Mouse (Mus musculus) thymus, postnatal 4 days (tissue): ENCODE data around the gene Mthfd1l.

Source experiments
- DNase-seq: peaks from one replicate; pipeline ENCODE4 v3.0.0; 2021

Gene Mthfd1l

DNA sequence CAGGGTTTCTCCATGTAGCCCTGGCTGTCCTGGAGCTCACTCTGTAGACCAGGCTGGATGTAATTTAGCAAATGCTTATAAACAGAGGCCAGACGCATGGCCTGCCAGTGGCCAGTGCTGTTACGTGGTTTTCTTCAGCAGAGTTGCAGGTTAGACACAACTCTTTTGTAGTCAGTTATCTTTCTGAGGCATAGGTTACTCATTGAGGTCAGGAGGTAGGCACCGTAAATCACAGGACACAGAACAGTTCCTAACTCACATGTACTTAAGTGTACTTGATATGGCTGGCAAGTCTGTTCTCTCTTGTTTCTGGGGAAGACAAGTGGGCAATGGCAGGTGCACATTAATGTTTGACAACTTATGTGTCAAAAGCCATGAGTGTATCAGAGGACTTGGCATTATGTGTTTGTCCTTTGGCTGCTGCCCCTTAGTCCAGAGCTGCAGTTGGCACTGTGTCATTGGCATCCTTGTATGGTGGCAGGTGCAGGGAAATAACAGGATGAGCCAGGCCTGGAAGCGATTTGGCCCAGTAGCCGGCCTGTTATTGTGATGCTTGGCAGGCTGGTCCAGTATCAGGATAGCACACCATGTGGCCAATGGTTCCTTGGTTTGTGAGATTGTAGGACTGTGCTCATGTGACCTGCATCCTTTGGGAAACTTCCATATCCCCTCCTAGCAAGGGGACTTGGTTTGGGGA lies 6.0 kb downstream of the Mthfd1l start:
- no peak for DNase-seq

GRCm38 (mm10) chr10:3980231-3980630 lies 7.3 kb downstream of the Mthfd1l start:
- DNase-seq: no peak

- no peak for DNase-seq
These were observed 17.5 kb downstream of the Mthfd1l start for GRCm38 (mm10) chr10:3990295-3990883.

DNA sequence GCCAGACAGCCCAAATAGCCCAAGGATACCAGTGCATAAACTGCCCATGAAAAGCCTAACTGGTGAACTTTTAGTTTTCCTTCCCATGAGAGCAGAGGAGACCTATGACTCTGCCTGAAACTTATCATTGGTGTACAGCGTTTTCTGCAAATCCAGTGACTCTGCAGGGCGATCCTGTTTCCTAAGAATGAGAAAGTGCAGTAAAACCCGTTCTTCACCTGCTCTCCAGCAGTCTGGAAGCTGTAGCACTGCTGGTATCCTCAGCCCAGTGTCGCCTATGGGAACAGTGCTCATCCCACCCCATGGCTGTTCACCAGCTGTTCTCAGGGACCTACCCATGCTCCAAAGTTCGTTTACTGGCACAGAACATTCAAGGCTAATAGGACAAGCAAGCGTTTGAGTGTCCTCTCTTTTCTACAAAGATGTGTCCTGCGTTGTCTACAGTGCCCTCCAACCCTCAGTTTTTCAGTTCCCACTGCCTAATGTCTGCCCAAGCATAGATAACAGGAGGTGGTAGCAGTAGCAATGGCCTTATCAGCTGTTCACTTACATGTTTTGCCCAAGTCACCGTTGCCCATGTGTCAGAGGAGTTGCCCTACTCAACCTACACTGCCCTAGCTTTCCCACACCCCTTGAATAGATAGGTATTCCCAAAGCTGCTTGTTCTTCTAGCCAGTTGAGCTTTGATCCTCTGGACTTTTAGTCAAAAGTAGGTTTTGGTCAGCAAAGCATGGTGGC lies 20.6 kb downstream of the Mthfd1l start:
- no peak for DNase-seq

DNA sequence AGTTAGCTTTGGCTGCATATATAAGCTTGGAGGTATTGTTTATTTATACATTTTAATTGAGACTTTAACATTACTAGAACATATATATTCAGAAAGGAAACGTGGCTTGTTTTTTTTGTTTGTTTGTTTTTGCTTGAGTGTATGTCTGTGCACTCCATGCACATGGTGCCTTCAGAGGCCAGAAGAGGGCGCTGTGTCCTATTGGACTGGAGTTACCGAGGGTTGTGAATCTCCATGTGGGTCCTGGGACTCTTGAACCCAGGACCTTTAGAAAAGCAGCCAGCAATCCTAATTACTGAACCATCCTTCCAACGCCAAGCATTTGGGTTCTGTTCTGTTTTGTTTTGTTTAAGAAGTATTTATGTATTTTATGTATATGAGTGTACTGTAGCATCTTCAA lies 22.4 kb downstream of the Mthfd1l start:
- peak; percentile 60 for DNase-seq

- DNase-seq: peak; percentile 80
These were observed 23.4 kb downstream of the Mthfd1l start for GRCm38 (mm10) chr10:3996170-3996876.

- no peak for DNase-seq
These were observed 25.0 kb downstream of the Mthfd1l start for GRCm38 (mm10) chr10:3997851-3998426.

DNA sequence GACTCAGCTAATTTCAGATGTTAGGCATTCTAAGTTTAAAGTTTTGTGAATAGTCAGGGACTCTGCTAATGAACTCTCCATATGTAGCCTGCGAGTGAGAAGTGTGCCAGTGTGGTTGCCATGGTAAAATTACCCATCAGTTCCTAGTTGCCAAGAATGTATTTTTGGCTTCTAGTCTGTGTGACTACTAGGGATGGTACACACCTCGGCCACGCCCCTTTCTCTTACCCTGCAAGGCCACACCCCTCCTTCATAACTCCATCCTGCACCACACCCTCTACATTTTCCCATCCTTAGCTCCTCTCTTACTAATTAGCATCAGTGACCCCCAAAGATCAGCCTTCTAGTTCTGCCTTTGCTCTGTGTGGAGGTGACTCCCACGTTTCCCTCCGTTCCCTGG lies 29.8 kb downstream of the Mthfd1l start:
- no peak for DNase-seq

DNA sequence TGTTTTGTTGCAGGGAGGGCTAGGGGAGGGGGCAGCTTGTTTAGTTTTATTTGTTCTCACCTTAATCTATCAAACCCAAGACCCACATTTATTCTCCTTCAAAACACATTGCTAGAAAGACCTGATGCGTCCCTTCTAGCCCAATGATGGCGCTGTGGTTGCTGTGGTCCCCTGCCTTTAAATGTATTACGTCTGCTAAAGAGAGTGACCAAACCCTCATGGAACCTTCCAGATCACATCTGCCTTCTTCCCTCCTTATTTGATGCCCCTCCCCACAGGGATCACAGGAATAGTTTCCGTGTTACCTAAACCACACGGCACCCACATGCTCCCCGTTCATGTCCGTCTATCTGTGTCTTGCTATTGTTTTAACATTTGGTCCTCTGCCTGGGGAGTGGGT lies 32.3 kb downstream of the Mthfd1l start:
- no peak for DNase-seq

GRCm38 (mm10) chr10:4006296-4007015 lies 33.5 kb downstream of the Mthfd1l start:
- DNase-seq: no peak

DNA sequence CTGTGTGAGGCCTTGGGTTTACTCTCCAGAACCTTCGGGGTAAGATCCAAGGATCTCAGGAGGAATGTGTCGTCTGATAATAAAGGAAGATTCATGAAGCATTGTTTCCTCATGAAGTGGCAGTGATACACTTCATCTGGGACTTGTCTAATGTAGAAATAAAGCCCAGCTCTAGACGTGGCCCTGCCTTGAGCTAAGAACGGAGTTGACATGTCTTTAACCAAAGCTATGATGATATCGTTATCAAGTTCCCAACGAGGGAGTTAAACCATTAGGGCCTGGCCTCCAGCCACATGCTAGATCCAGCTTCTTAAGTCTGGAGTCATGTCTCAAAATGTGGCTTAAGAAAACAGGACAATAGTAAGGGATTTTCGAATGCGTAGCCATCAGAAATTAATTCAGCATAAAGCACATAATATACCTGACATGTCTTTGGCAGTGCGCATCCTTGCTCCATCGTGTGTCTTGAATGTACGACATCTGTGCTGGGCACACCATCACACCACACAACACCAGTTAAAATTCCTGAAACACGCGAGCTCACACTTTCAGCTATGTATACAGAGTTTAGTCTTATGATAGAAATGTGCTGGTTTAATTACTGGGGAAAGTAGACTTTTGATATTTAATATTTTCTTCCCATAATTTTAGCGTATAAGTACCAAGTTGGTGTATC lies 49.8 kb downstream of the Mthfd1l start:
- no peak for DNase-seq

DNA sequence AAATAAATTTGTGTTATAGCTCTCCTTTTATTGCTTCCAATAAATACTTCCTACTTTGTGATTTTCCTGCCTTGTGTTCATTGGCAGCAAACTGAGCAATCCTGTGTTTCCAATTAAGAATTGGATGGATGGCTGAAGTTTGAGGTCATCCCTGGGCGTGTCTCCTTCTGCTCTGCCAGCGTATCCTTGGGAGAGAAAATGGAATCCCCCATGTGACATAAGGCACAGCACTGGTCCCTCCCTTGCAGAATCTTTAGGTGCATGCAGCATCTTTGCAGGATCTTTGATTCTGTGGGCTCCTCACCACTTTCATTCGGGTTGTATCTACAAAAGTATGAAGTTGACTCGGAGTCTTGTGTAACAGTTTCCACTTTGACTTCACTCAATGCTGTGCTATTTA lies 53.7 kb downstream of the Mthfd1l start:
- no peak for DNase-seq

GRCm38 (mm10) chr10:4027466-4027865 lies 54.5 kb downstream of the Mthfd1l start:
- no peak for DNase-seq

DNA sequence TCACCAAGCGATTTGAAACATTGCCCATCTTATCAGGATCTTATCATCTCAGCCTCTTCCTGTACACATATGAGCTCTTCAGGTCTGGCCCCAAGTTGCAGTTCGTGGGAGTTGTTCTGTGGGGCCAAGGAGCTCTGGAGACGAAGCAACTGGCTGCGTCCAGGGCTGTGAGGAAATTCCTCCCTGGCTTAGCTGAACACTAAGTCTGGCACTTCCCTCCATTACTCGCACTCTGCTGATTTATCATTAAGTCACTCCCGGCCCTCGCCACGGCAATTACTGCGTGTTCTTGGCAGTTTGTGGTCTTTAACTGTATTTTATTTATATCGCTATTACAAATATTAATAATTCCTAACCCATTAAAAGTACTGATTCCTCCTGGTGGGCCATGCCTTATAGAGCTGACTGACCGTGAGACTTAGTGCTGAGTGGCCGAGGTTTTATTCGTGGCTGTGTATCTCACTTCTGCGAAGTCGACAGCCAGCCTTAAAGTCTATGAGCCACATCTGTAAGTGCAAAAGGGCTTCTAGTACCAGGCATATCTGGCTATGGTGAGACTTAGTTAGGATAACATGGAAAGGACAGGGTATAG lies 56.0 kb downstream of the Mthfd1l start:
- no peak for DNase-seq

DNA sequence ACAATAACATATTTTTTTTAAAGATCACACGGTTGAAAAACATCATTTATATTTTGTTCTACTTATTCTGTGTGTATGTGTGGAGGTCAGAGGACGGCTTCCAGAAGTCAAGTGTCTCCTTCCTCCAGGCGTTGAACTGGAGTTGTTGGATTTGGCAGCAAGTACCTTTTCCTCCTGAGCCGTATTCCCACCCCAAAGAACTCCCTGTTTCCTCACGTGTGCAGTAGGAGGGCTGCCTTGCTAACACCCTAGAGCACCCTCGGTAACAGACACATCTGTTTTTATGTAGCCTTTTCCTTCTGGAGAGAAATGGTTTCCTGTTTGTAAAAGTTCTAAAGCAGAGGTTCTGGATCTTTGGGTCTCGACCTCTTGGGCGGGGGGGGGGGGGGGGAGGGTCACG lies 60.8 kb downstream of the Mthfd1l start:
- DNase-seq: no peak

GRCm38 (mm10) chr10:4036476-4036875 lies 63.6 kb downstream of the Mthfd1l start:
- no peak for DNase-seq

DNA sequence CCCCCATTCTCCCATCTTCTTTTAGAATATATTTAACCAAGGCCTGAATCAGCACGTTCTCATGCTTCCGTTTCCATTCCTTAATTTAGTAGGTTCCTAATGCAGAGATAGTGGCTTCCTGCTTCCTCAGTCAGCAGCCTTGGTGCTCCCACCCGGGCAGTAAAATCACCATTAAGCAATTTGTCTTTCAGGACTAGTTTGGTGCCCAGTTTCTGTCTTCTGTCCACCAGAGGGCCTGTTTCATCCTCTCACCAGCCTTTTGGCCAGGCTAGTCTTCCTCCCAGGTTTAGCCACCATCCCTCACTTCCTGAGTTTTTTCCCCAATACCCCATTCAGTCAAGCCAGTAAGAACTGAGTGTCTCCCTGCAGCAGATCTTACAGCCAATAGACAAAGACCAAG lies 64.1 kb downstream of the Mthfd1l start:
- no peak for DNase-seq

- no peak for DNase-seq
These were observed 65.7 kb downstream of the Mthfd1l start for GRCm38 (mm10) chr10:4038576-4038975.

GRCm38 (mm10) chr10:4041691-4042090 lies 68.8 kb downstream of the Mthfd1l start:
- peak; percentile 64 for DNase-seq

- DNase-seq: no peak
These were observed 71.5 kb downstream of the Mthfd1l start for GRCm38 (mm10) chr10:4044421-4044820.

- DNase-seq: no peak
These were observed 73.6 kb downstream of the Mthfd1l start for GRCm38 (mm10) chr10:4046496-4046895.
